Mouse (Mus musculus) embryo, embryonic 9.5 days (tissue): ENCODE results near the gene Bag1.

Experiments
- DNase-seq: peaks from one replicate; pipeline ENCODE4 v3.0.0-alpha.2; 2017; ENCODE audit errors: extremely low spot score

Gene Bag1

DNA sequence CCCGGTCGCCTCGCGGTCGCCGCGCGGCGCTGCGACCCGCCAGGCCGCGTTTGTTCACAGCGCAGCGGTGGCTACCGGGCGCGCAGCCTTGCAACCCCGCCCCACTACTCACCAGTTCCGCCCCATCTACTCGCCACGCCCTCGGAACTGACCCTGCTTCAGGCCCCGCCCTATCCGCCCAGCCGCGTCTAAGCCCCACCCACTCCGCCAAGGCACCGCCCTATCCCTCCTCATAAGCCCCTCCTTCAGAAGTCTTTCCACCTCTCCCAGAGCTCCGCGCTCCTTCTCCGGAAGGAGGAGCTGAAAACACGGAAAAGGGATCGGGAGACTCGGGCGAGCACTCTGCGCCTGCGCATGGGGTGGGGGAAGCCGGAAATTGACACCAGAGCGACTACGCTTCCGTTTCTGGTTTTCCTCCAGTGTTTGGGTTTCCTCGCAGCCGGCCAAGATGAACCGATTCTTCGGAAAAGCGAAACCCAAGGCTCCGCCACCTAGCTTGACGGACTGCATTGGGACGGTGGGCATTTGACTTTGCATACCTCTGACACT lies at the start of gene Bag1, which contains the start of gene Chmp5:
Gene Bag1 (minus strand): TSS at position 135 of the 549 bp plus-strand sequence.
Gene Chmp5 (plus strand): TSS at position 248 of the 549 bp plus-strand sequence.
- peak; percentile 100 for DNase-seq

DNA sequence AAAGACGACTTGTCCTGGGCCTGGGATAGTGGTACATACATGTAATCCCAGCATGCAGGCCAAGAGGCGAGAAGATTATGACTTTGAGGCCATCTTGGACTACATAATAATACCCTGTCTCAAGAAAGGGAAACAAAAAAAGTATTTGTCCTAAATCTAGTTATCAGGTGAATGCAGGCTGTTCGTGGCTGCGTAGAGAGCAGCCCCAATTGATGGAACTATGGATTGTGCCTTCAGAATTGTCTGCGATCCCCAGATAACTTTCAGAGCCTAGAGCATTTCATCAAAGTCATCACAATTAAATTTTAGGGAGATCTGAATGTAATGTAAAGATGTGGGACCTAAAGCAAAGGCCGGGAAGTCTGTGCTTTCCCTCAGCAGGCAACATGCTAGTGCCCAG lies 48.2 kb upstream of the Bag1 start:
- no peak for DNase-seq

DNA sequence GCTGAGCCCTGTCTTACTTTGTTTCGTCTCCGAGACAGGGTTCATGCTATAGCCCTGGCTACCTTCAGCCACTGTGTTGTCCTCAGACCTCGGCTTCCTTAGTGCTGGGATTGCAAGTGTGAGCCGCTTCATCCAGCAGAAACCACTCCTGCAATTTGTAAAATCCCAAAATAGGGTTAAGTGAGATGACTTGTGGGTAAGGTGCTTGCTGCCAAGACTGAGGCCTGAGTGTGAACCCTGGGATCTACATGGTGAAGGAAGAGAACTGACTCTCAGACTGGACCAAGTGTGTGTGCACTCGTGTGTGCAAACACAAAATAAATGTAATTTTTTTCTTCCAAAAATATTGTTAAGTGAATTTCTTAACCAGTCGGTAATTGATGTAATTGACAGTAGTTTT lies 41.5 kb upstream of the Bag1 start:
- DNase-seq, result no peak

DNA sequence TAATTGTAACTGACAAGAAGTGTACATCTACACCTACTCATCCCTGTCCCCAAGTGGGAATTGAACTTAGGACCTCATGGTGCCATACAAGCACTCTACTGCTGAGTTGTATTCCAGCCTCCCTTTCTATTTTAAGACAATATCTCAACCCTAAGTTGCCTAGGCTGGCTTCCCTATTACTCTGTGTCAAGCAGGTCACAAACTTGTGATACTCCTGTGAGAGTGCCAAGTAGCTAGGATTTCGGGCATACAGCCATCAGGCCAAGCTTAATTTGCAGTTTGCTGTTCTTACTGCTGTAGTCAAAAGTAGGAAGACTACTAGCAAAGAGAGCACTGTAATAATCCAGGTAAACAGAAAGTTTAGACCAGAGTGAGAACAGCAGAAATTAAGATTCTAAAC lies 35.6 kb upstream of the Bag1 start:
- DNase-seq, result no peak

DNA sequence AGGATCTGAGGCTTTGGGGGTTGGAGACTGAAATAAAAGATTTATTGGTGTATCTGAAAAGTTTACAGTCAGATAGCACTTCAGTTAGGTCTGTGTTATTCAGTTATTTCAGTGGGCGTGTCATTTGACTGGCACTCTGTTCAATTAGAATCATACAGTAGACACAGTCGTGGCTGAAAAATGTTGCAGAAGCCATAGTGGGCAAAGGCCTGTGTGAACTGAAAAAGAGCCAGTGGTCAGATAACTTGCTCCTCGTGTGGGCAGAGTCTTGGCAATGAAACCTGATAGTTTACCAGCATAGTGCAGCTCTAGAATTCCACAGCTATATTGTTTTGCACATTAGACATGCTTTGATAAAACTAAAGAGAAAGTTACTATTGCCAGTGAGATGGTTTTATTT lies 34.4 kb upstream of the Bag1 start:
- DNase-seq, result no peak

DNA sequence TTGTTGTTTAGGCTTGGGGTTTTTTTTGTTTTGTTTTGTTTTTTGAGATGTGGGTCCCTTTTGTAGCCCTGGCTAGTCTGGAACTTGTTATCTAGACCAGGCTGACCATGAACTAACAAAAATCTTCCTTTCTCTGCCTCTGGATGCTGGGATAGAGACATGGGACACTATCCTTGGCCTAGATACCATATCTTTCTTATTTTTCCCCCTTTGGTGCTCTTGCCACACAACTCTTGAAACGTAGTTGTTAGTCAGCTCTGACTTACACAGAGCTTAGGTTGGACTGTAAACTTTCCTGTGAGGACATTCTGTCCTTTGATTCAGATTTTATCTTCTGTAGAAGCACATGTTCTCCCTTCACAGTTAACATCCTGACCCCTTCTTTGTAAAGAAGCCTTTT lies 31.3 kb upstream of the Bag1 start:
- DNase-seq, result no peak

DNA sequence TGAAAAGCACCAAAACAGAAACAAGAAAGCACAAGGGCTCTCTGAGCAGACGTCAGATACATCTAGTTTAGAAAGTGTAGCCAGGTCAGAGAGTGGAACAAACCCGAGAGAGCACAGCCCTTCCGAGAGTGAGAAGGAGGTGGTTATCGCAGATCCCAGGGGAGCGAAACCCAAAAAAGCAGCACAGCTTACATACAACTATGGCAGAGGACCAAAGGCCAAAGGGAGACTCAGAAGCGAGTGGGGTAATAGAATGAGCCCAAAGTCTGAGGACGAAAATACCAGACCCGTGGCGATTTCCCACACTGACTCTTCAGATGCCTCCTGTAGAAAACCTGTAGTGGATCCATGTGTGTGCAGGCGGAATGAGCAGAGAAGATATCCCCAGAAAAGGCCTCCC lies 28.6 kb upstream of the Bag1 start:
- DNase-seq, result no peak

DNA sequence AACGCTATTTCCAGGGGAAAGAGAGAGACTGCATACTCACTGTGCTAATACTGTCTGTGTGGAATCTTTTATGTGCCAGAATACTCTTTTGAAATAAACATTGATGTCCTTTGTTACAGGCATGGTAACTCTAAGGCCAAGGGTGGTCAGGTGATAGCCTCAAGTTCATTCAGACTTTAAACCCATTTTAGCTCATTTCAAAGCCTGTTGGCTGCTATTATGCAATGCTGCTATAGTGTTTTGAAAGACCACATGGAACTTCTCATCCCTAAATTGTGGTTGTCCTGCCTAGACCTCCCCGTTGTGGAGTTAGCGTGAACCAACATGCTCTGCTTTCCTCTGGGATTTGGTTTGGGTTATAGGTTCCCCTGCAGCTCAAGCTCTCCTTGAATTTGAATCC lies 27.6 kb upstream of the Bag1 start:
- DNase-seq, result no peak

DNA sequence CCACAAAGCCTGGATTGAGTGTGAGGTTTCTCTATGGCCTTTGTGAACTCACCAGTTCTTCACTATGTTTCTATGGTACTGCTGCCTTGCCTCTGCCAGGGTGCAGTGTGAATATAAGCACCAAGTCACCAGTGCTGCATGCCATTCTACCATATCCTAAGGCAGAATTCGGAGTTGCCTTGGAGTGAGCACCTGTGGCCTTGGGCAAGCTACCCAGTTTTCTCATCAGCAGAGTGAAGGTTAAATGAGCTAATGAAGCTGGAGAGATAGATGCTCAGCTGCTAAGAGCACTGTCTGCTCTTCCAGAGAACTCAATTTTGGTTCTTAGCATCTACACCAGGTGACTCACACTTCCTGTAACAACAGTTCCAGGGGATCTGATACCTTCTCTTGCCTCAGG lies 25.9 kb upstream of the Bag1 start:
- DNase-seq, result no peak

DNA sequence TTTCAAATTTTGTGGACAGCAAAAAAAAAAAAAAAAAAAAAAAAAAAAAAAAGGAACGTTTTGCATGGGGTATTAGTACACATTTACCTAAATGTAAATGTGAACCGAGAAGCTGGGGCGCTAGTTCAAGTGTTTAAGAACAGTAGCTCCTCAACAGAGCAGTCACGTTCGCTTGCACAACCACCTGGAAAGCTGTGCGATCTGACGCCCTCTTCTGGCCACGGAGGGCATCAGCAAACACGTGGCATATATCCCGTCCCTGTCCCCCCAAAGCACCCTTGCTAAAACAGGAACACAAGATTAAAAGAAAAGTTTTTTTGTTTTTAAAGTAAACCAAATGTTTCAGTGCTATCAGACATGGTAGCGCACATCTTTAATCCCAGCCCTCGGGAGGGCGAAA lies 23.6 kb upstream of the Bag1 start:
- peak; percentile 53 for DNase-seq

DNA sequence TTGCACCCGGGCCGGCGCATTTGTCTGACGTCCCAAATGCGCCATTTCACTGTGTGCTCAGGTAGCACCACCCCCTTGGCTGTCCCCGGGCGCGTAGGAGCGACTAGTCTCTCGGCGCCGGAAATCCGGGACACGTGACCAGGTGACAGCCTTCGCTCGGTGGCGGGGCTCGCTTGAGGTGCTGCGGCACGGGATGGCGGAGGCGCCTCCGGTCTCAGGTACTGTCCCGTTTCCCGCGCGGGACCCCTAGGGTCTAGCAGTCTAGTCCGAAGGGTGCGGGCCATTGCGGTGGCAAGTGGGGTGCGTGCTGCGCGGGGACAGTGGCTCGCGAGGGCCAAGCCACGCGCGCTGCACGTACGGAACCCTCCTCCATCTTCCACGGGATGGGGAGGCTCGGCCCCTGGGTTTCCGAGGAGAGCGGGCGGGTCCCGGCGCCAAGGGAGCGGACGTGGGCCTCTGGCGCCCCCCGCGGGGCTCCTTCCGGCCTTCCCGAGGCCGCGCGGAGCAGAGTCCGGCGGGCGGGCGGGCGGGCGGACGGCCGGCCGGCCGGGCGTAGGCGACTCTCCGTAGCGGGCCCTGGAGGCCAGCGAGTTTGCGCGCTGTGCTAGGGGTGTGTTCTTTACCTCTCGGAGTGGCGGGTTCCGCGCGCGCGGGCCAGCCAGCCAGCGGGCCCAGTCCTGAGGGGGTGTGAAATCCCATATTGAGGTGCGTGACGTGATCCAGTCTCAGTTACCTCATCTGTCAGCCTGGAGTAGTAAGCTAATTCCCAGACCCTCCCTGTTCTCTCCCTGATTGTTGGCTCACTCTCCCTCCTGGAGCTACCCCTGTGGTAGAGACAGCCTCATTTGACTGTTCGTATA lies 23.0 kb upstream of the Bag1 start, which contains the start of gene Nfx1:
Gene Nfx1 (plus strand): TSS at position 65 of the 860 bp plus-strand sequence.
- peak; percentile 92 for DNase-seq

DNA sequence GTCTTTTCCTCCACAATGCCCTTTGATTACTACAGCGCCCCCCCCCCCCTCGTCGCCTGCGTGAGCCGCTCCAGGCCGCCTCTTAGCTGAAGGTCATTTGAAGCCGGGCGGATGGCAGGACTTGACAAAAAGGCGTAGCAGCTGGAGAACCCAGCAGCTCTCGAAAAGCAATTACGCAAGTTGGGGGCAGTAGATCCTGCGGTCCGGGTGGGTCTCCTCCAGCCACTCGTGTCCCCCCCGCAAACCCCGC lies 22.4 kb upstream of the Bag1 start:
- DNase-seq, result no peak

DNA sequence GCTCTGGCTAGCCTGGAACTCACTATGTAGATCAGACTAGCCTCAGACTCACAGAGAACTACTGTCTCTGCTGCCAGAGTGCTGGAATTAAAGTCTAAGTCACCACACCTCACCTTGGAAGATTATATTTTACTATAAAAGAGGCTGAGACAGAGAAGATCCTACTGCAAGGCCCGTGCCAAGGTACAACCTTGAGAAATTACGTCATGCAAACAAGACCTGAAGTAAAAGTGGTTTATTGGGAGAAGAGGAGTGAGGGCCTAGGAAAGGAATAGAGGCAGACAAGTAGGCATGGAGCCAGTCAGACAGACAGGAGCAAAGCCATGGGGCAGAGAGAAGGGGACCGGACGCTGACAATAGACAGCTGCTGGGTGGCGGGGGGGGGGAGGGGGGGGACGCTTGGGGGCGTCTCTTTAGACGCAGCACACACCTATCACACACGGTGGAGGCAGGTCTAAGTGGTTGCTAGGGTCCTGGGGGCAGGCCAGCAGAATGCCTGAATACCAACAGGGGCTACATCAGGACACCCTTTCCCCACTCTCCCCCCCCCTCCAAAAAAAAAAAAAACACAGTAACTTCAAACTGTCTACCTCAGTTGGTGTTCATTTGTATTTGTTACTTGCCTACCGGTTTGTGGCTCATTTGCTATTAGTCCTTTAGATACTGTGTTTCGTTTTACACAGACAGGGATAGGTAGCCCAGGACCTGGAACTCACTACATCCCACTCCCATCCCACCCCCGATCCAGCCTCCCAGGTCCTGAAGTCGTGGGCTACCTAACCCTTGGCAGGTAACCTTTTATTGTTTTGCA lies 21.9 kb upstream of the Bag1 start:
- no peak for DNase-seq

DNA sequence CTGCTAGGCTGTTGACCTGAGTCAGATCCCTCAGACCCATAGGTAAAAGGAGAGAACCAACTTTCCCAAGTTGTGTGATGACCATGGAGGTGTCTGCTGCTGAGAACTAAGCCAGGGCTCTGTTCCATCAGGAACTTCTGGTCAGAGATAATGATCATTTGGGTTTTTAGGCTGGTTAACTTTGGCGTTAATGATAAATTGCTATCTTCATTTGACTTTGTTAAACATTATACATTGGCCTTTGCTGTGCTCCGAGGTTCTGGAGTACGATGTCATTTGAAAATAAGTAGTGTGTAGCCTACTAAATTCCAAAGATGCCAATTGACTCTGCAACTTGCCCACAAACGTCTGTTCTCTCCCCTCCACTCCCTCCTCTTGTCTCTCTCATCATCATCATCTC lies 21.1 kb upstream of the Bag1 start:
- DNase-seq, result no peak

DNA sequence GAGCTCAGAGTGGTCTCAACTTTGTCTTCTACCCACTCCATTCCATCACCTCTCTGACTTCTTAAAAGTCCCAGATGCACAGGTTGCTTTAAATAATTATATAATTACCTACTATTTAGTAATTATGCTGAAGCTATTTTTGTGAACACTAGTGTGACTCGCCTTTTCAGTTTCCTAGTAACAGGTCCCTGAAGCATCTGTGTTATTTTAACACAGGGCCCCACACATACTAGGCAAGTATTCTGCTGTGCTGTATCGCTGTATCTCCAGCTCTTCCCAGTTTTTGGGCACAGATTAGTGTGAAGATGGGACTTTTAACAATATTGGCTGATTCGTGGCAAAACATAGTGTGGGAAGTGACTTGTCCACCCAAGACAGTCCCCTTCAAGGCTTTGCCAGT lies 15.4 kb upstream of the Bag1 start:
- no peak for DNase-seq

DNA sequence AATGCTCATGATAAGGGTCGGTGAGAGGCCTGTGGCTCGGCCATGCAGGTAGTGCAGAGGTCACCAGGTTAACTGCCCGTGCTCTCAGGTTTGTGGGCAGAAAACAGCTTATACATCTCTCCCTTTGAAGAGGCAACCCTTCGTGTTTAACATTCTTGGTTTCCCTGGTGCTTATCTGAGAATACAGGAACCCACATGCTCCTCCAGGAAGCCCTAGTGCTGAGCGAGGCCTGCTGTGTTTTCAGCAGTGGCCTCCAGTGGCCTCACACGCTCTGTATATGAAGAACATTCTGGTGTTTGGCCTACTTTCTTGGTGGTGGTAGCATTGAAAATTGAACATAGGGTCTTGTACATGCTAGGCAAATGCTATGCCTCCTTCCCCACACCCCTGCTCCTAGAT lies 7.8 kb upstream of the Bag1 start:
- DNase-seq, result no peak

DNA sequence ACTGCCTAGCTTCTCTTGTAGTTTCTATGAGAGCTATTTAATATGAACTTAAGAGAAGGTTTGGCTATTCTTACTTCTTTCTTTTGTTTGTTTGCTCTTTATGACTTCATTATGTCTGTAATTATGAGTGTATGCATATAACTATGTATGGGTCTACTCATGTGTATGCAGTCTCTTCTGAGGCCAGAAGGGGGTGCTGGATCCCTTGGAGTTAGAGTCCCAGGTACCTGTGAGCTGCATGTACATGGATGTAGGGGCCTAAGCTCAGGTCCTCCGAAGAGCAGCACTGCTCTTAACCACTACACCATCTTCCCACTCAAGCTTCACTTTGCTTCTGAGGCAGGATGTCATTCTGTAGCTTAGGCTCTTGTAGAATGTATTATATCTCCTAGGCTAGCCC lies 5.4 kb upstream of the Bag1 start:
- DNase-seq, result no peak

DNA sequence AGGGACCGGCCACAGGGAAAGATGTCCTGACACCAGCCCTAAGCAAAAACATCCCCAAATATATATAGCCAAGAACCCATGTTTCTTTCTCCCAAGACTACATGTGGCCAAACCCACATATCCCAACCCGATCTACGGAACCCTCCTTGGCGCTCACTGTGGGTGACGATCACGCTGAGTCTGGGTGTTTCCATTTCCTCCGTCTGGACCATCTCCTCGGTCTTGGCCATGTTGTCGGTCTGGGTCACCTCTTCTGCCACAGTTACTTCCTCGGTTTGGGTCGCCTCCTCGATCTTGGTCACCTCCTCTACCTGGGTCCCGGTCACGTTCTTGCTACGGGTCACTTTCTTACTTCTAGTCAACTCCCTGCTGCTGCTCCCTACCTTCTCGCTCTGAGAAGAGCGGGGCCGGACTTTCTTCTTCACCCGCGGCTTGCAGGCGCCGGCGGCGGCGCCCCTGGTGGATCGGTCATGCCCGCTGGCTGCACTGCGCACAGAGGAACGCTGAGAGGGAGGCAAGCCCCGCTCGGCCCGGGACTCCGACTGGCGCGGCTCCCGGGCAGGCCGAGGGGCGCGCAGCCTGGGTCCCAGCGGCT lies 432 bp downstream of the Bag1 start:
- no peak for DNase-seq

DNA sequence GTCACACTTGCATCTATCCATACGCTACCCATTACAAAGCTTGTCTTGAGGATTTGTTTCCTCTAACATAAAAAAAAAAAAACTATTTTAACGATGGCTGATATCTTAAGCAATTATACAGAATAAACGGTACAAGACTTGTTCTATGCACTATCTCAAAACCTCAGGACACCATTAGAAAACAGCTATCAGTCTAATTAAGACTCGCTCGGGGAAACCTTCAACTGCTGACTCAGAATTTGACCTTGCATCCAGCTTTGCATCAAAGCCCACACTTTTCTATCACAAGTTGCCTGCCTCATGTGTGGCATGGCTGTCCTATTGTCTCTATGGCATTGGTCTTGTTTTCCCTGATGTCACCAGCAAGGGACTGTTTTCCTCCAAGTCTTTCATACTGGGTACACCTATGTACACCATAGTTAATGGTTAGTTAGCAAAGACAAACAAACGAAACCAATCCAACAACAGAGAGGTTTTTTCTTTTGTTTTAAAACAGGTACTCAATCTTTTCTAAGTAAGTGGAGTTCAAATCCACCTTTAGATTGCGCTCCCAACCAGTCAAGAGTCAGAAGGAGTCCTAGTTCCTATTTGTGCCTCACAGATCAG lies 1.5 kb downstream of the Bag1 start:
- no peak for DNase-seq

DNA sequence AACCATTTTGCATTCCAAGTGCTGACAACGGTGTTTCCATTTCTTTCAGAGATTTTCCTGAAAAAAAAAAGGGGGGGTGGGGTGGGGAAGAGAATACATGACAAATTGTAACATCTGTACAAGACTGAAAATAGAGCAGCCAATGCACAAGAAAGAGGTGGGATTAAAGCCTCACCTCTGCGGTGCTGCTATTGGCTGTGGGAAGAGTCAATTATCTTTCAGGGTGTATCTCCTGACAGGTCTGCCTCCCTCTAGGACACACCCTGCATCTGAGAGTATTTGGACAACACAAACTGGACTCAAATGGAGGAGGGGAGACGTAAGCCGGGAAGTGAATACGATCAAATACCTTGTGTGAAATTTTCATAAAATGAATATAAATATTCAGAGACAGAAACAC lies 4.4 kb downstream of the Bag1 start:
- no peak for DNase-seq

DNA sequence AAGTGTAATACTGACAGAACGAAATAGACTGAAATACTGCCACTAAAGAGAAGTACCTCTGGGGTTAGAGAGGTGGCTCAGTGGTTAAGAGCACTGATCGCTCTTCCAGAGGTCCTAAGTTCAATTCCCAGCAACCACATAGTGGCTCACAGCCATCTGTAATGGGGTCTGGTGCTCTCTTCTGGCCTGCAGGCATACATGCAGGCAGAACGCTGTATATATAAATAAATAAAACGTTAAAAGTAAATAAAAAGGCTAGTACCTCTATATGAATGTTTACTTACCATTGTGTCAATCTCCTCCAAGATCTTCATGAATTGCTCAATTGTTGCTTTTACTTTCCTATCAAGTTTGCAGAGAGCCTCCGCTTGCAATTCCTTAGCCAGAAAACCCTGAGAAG lies 9.3 kb downstream of the Bag1 start:
- DNase-seq, result no peak

DNA sequence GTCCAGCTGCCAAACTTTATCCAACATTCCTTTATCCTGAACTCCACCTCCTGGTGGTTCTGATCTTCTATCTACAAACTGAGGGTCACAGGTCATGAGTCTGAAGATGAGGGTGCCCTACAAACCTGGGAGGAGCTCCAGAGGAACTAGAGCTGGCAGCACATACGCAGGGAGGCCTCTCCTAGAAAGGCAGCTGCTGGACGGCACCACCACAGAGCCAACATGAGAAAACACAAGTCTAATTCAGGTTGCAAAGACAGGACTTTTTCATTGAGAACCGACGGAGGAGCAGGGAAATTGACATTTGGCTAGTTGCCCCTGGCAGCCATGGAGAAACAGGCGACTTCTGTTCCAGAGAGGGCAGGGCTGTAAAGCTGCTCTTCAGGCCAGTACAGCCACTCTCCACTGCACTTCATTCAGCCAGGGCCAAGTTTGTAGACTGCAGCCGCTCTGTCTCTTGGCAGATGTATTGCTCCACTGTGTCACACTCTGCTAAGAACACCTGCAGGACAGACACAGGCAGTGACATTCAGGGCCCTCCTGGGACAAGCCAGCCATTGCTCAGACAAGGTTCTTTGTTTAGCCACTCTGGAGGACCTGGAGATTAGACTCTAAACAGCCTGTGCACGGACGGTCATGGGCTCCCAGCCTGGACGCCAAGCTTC lies 11.8 kb downstream of the Bag1 start:
- no peak for DNase-seq
